Mouse (Mus musculus) midbrain, embryonic 15.5 days (tissue): ENCODE data around the gene Fam71a. TPM values are rescaled to one million over a fixed set of nuclear protein-coding genes. Genes with fewer than 3 reads are reported as not detected.
"Not testable (repeated sequence)": the region's sequence is repeated elsewhere in the genome, so short reads cannot be mapped to it uniquely, and the experiment has no call there.

Experiments
- ATAC-seq: fragments of 200-750 bp; cut with Nextera tagmentation; replicated peaks from 2 replicates; pipeline ENCODE4 v1.8.0; 2017; ENCODE audit warnings: moderate TSS enrichment
- H3K27ac ChIP-seq: fragments of 300-500 bp; sonication (generic); 2 replicates; pipeline ENCODE4 v1.5.1; 2015; ENCODE audit warnings: mild to moderate bottlenecking, inconsistent platforms
- H3K27me3 ChIP-seq: fragments of 300-500 bp; sonication (generic); replicated peaks from 2 replicates; pipeline ENCODE4 v1.6.1; 2015; ENCODE audit warnings: inconsistent platforms
- H3K36me3 ChIP-seq: fragments of 300-500 bp; sonication (generic); replicated peaks from 2 replicates; pipeline ENCODE4 v1.6.1; 2015; ENCODE audit warnings: inconsistent platforms
- H3K4me1 ChIP-seq: fragments of 300-500 bp; sonication (generic); 2 replicates; pipeline ENCODE4 v1.6.1; 2015; ENCODE audit warnings: inconsistent platforms
- H3K4me2 ChIP-seq: fragments of 300-500 bp; sonication (generic); 2 replicates; pipeline ENCODE4 v1.6.1; 2015; ENCODE audit warnings: inconsistent platforms, mild to moderate bottlenecking, moderate library complexity
- H3K4me3 ChIP-seq: fragments of 300-500 bp; sonication (generic); 2 replicates; pipeline ENCODE4 v1.5.1; 2015; ENCODE audit warnings: mild to moderate bottlenecking, inconsistent platforms
- H3K9ac ChIP-seq: fragments of 300-500 bp; sonication (generic); 2 replicates; pipeline ENCODE4 v1.6.1; 2015; ENCODE audit warnings: mild to moderate bottlenecking, inconsistent platforms
- H3K9me3 ChIP-seq: fragments of 300-500 bp; sonication (generic); 2 replicates; pipeline ENCODE4 v1.6.1; 2016; ENCODE audit warnings: inconsistent platforms
- WGBS: fragments of 180-500 bp; shearing (Covaris S2); methylation state at CpG from one replicate; pipeline ENCODE4 v1.1.7; 2015; ENCODE audit warnings: mixed read lengths; 5-methylcytosine and 5-hydroxymethylcytosine counted together
- polyA plus RNA-seq: library from polyadenylated mRNA; unstranded; fragments of >200 nt; fragmentation: Nextera tagmentation; extraction: Ambion mirVana; gene quantifications from 2 replicates; pipeline ENCODE4 v1.2.1, GENCODE M21; 2015

Fam71a gene
- polyA plus RNA-seq, 1 experiment from 2014 or later, result not detected

GRCm38 (mm10) chr1:191178511-191179188 lies 14.0 kb upstream of the Fam71a start:
- H3K27ac ChIP-seq, result no peak overlapping the region
- H3K4me3 ChIP-seq, result no peak overlapping the region
- no peak for ATAC-seq
- H3K9me3 ChIP-seq, result no peaks in the 10 kb centered on the region
- H3K36me3 ChIP-seq, result no peaks in the 10 kb centered on the region
- H3K4me2 ChIP-seq, result no peak overlapping the region
- WGBS, result 48% methylated on average over 15 of the region's 15 CpGs
- no peak overlapping the region for H3K9ac ChIP-seq
- peaks cover 15% of the 10 kb centered on the region for H3K4me1 ChIP-seq
- H3K27me3 ChIP-seq, result peaks cover 38% of the 10 kb centered on the region

GRCm38 (mm10) chr1:191176887-191177286 lies 12.3 kb upstream of the Fam71a start:
- Histone ChIP-seq H3K4me3 (no peak overlapping the region), H3K9me3 (no peaks in the 10 kb centered on the region), H3K27ac (no peak overlapping the region), H3K4me2 (no peak overlapping the region), H3K27me3 (peaks cover 22% of the 10 kb centered on the region), H3K9ac (no peak overlapping the region), H3K36me3 (no peaks in the 10 kb centered on the region), H3K4me1 (no peaks in the 10 kb centered on the region)
- WGBS, result 80% methylated on average over 7 of the region's 7 CpGs
- ATAC-seq, result no peak

GRCm38 (mm10) chr1:191172487-191172886 lies 7.9 kb upstream of the Fam71a start:
- H3K27ac ChIP-seq, result no peak overlapping the region
- no peaks in the 10 kb centered on the region for H3K27me3 ChIP-seq
- no peak overlapping the region for H3K9ac ChIP-seq
- no peak for ATAC-seq
- no peaks in the 10 kb centered on the region for H3K36me3 ChIP-seq
- no peak overlapping the region for H3K4me3 ChIP-seq
- H3K4me2 ChIP-seq, result no peak overlapping the region
- 15% methylated on average over 6 of the region's 6 CpGs for WGBS
- H3K9me3 ChIP-seq, result no peaks in the 10 kb centered on the region
- H3K4me1 ChIP-seq, result no peaks in the 10 kb centered on the region

- H3K9ac ChIP-seq, result no peak overlapping the region
- no peaks in the 10 kb centered on the region for H3K36me3 ChIP-seq
- no peaks in the 10 kb centered on the region for H3K9me3 ChIP-seq
- no peaks in the 10 kb centered on the region for H3K27me3 ChIP-seq
- WGBS, result 89% methylated on average over 2 of the region's 2 CpGs
- H3K27ac ChIP-seq, result no peak overlapping the region
- 0 out of 2 replicates have a peak, but pooled peaks cover 2% of the 10 kb centered on the region for H3K4me1 ChIP-seq
- H3K4me3 ChIP-seq, result no peak overlapping the region
- H3K4me2 ChIP-seq, result no peak overlapping the region
- ATAC-seq, result no peak
Observed at GRCm38 (mm10) chr1:191170444-191170843, 5.8 kb upstream of the Fam71a start.

- no peak for ATAC-seq
- Histone ChIP-seq H3K27me3 (no peaks in the 10 kb centered on the region), H3K9ac (no peak overlapping the region), H3K4me3 (no peak overlapping the region), H3K9me3 (no peaks in the 10 kb centered on the region), H3K4me1 (0 out of 2 replicates have a peak, but pooled peaks cover 2% of the 10 kb centered on the region), H3K36me3 (no peaks in the 10 kb centered on the region), H3K4me2 (no peak overlapping the region), H3K27ac (no peak overlapping the region)
- 79% methylated on average over 4 of the region's 4 CpGs for WGBS
Observed at GRCm38 (mm10) chr1:191166189-191166588, 1.6 kb upstream of the Fam71a start.

- H3K27me3 ChIP-seq, result no peaks in the 10 kb centered on the region
- H3K9ac ChIP-seq, result no peak overlapping the region
- 69% methylated on average over 3 of the region's 3 CpGs for WGBS
Observed at GRCm38 (mm10) chr1:191154314-191154713, 10.3 kb downstream of the Fam71a start.

GRCm38 (mm10) chr1:191153052-191153451 lies 11.6 kb downstream of the Fam71a start:
- no peak for ATAC-seq
- Histone ChIP-seq H3K27me3 (no peaks in the 10 kb centered on the region), H3K9me3 (0 out of 2 replicates have a peak, but pooled peaks cover 7% of the 10 kb centered on the region), H3K4me2 (no peak overlapping the region), H3K4me1 (no peaks in the 10 kb centered on the region), H3K9ac (no peak overlapping the region), H3K4me3 (no peak overlapping the region), H3K27ac (no peak overlapping the region), H3K36me3 (no peaks in the 10 kb centered on the region)
- WGBS, result 20% methylated on average over 4 of the region's 4 CpGs

More at GRCm38 (mm10) chr1:191154314-191154713, 10.3 kb downstream of the Fam71a start:
- 0 out of 2 replicates have a peak, but pooled peaks cover 7% of the 10 kb centered on the region for H3K9me3 ChIP-seq
- no peak overlapping the region for H3K27ac ChIP-seq
- H3K4me1 ChIP-seq, result no peaks in the 10 kb centered on the region
- no peak overlapping the region for H3K4me2 ChIP-seq
- no peaks in the 10 kb centered on the region for H3K36me3 ChIP-seq
- H3K4me3 ChIP-seq, result no peak overlapping the region
- no peak for ATAC-seq

- H3K36me3 ChIP-seq, result no peaks in the 10 kb centered on the region
Observed at GRCm38 (mm10) chr1:191150924-191151605, 13.6 kb downstream of the Fam71a start.

GRCm38 (mm10) chr1:191149489-191149888 lies 15.1 kb downstream of the Fam71a start:
- H3K36me3 ChIP-seq, ATAC-seq, H3K4me1 ChIP-seq, H3K9me3 ChIP-seq, H3K27me3 ChIP-seq, H3K4me3 ChIP-seq, H3K4me2 ChIP-seq, H3K27ac ChIP-seq, H3K9ac ChIP-seq: not testable (repeated sequence)
- WGBS, result 85% methylated on average over 5 of the region's 5 CpGs

More at GRCm38 (mm10) chr1:191150924-191151605, 13.6 kb downstream of the Fam71a start:
- Histone ChIP-seq H3K4me2 (no peak overlapping the region), H3K27ac (no peak overlapping the region), H3K4me3 (no peak overlapping the region), H3K27me3 (no peaks in the 10 kb centered on the region), H3K4me1 (no peaks in the 10 kb centered on the region), H3K9me3 (no peaks in the 10 kb centered on the region), H3K9ac (no peak overlapping the region)
- ATAC-seq, result no peak
- 83% methylated on average over 8 of the region's 8 CpGs for WGBS

- H3K27ac ChIP-seq, result no peak overlapping the region
- H3K4me3 ChIP-seq, result no peak overlapping the region
- no peaks in the 10 kb centered on the region for H3K9me3 ChIP-seq
- ATAC-seq, result no peak
- H3K27me3 ChIP-seq, result no peaks in the 10 kb centered on the region
- H3K9ac ChIP-seq, result no peak overlapping the region
- 82% methylated on average over 8 of the region's 8 CpGs for WGBS
- no peaks in the 10 kb centered on the region for H3K36me3 ChIP-seq
- H3K4me2 ChIP-seq, result no peak overlapping the region
- H3K4me1 ChIP-seq, result no peaks in the 10 kb centered on the region
Observed at GRCm38 (mm10) chr1:191140983-191141382, 23.6 kb downstream of the Fam71a start.

- Histone ChIP-seq H3K27me3 (no peaks in the 10 kb centered on the region), H3K4me1 (no peaks in the 10 kb centered on the region), H3K9me3 (no peaks in the 10 kb centered on the region), H3K36me3 (no peaks in the 10 kb centered on the region), H3K9ac (no peak overlapping the region), H3K27ac (no peak overlapping the region), H3K4me3 (no peak overlapping the region), H3K4me2 (no peak overlapping the region)
- no peak for ATAC-seq
- WGBS, result 60% methylated on average over 7 of the region's 7 CpGs
Observed at GRCm38 (mm10) chr1:191138874-191139495, 25.6 kb downstream of the Fam71a start.

GRCm38 (mm10) chr1:191138436-191138835 lies 26.2 kb downstream of the Fam71a start:
- WGBS, result 85% methylated on average over 4 of the region's 4 CpGs
- Histone ChIP-seq H3K36me3 (no peaks in the 10 kb centered on the region), H3K27ac (no peak overlapping the region), H3K27me3 (no peaks in the 10 kb centered on the region), H3K9ac (no peak overlapping the region), H3K4me2 (no peak overlapping the region), H3K9me3 (no peaks in the 10 kb centered on the region), H3K4me3 (no peak overlapping the region), H3K4me1 (no peaks in the 10 kb centered on the region)
- ATAC-seq, result no peak
